In the genomic region with DNA sequence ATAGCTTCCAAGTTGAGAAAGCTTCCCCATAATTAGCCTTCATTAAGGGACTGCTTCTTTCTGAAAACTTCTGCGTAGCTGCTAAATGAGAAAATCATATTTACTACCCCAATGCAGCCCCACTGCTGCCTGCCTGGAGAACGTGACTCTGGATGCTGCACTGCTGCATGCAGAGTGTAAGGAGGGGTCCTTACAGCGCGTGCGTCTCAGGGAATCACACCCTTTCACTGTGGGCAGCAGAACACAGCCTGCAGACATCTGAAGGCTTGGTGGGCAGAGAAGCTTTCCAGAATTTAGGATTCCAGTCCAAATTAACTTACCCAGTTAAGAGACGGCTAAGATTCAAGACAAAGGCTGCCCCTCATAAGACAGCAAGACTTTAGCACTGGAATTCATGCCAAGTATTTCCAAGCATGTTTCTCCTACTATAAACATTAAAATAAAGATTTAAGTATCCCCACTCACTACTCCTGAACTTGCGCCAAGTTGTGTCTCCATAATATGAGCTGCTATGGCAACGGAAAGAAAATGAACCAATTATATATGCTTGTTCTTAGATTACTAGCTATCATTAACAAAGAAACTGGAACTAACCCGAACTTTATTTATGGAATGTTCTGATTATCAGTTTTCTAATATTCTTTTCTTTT, we compare ENCODE assay signal across 8 mouse cellular contexts. TPM values are rescaled to one million over a fixed set of nuclear protein-coding genes. Genes with fewer than 3 reads are reported as not detected.
DNase-seq lines count a peak whose midpoint lies in the region; ATAC-seq and TF ChIP-seq lines count a peak whose summit lies in the region.

No protein-coding gene starts in this region.

- no peak for TF ChIP-seq POLR2A in lung, adult 2 months (IDR thresholded peaks at IDR 0.05; ENCODE audit: borderline replicate concordance, extremely low read depth, low read depth, low read length)

- no peaks in the 10 kb centered on the region for H3K36me3 ChIP-seq in lung, embryonic 14.5 days (ENCODE audit: insufficient read depth)
- no peaks in the 10 kb centered on the region for H3K36me3 ChIP-seq in hindbrain, embryonic 15.5 days
- no peaks in the 10 kb centered on the region for H3K36me3 ChIP-seq in neural tube, embryonic 14.5 days (ENCODE audit: control insufficient read depth, insufficient read depth, low read length)

- TF ChIP-seq CTCF in lung, embryonic 14.5 days (IDR thresholded peaks at IDR 0.05; ENCODE audit: low read depth): no peak
- TF ChIP-seq CTCF in lung, adult 2 months (IDR thresholded peaks at IDR 0.05; ENCODE audit: insufficient read depth, low read length): no peak

- H3K9ac ChIP-seq in lung, embryonic 14.5 days: no peak overlapping the region
- no peak overlapping the region for H3K9ac ChIP-seq in hindbrain, embryonic 15.5 days
- H3K9ac ChIP-seq in neural tube, embryonic 14.5 days (replicated peaks; ENCODE audit: low read depth, low read length): no peak overlapping the region

- no peaks in the 10 kb centered on the region for H3K9me3 ChIP-seq in lung, embryonic 14.5 days (ENCODE audit: low read depth, low read length)
- no peaks in the 10 kb centered on the region for H3K9me3 ChIP-seq in hindbrain, embryonic 15.5 days
- no peaks in the 10 kb centered on the region for H3K9me3 ChIP-seq in neural tube, embryonic 14.5 days (ENCODE audit: control insufficient read depth, low read length)

- H3K4me2 ChIP-seq in lung, embryonic 14.5 days: peak overlapping the region; percentile 50
- H3K4me2 ChIP-seq in hindbrain, embryonic 15.5 days: peak overlapping the region; percentile 10
- no peak overlapping the region for H3K4me2 ChIP-seq in neural tube, embryonic 14.5 days (ENCODE audit: low read depth, low read length)

- 29% methylated on average over 9 of the region's 9 CpGs for WGBS in lung, embryonic 14.5 days
- WGBS in lung, adult 2 months: 35% methylated on average over 9 of the region's 9 CpGs
- 29% methylated on average over 9 of the region's 9 CpGs for WGBS in hindbrain, embryonic 15.5 days
- 36% methylated on average over 9 of the region's 9 CpGs for WGBS in neural tube, embryonic 14.5 days

- H3K4me1 ChIP-seq in lung, embryonic 14.5 days (ENCODE audit: insufficient read depth): peaks cover 12% of the 10 kb centered on the region
- peaks cover 21% of the 10 kb centered on the region for H3K4me1 ChIP-seq in lung, adult 2 months (ENCODE audit: control insufficient read depth, insufficient read depth, low read length)
- H3K4me1 ChIP-seq in hindbrain, embryonic 15.5 days (replicated peaks): peaks cover 58% of the 10 kb centered on the region
- peaks cover 38% of the 10 kb centered on the region for H3K4me1 ChIP-seq in neural tube, embryonic 14.5 days (ENCODE audit: control insufficient read depth, insufficient read depth, low read length)

- H3K27me3 ChIP-seq in lung, embryonic 14.5 days (ENCODE audit: insufficient read depth, low read length): no peaks in the 10 kb centered on the region
- no peaks in the 10 kb centered on the region for H3K27me3 ChIP-seq in hindbrain, embryonic 15.5 days
- H3K27me3 ChIP-seq in neural tube, embryonic 14.5 days (ENCODE audit: control insufficient read depth, insufficient read depth, low read length): no peaks in the 10 kb centered on the region

- no peak for ATAC-seq in cerebellum, adult (ENCODE audit: insufficient number of reproducible peaks, low FRiP score, low TSS enrichment)
- ATAC-seq in lung, embryonic 14.5 days (ENCODE audit: insufficient read depth): peak; percentile 90
- ATAC-seq in hindbrain, embryonic 15.5 days (ENCODE audit: low FRiP score, low read depth): peak; percentile 74; the same call in 1 of the 2 replicates
- peak; percentile 72; the same call in 1 of the 2 replicates for ATAC-seq in neural tube, embryonic 14.5 days (ENCODE audit: low read depth)

- peak; percentile 25 to 31 for DNase-seq in cerebellum, postnatal 10 days
- DNase-seq in lung, embryonic 14.5 days: peak; percentile 96
- DNase-seq in lung, adult 2 months: no peak
- DNase-seq in embryo, embryonic 10.5 days (ENCODE audit: low spot score): no peak
- DNase-seq in thymus, postnatal 10 days (ENCODE audit: low spot score in 2 of 2): no peak

- peak overlapping the region; percentile 90 for H3K27ac ChIP-seq in lung, embryonic 14.5 days (ENCODE audit: low read depth)
- H3K27ac ChIP-seq in hindbrain, embryonic 15.5 days (replicated peaks): 0 out of 2 replicates have a peak overlapping the region, but pooled peaks have one; percentile 12
- H3K27ac ChIP-seq in neural tube, embryonic 14.5 days (ENCODE audit: low read depth, low read length): no peak overlapping the region

- H3K4me3 ChIP-seq in lung, embryonic 14.5 days (ENCODE audit: low read depth, low read length): no peak overlapping the region
- H3K4me3 ChIP-seq in lung, adult 2 months (replicated peaks; ENCODE audit: extremely low read depth, low read depth, low read length): no peak overlapping the region
- H3K4me3 ChIP-seq in hindbrain, embryonic 15.5 days: no peak overlapping the region
- H3K4me3 ChIP-seq in neural tube, embryonic 14.5 days (ENCODE audit: low read depth, low read length): no peak overlapping the region

RNA-seq across cellular contexts. Expression of a gene that starts 7.2 kb away (rescaled TPM):
- 163 and 164 TPM in 2 replicates for polyA plus RNA-seq in lung, embryonic 14.5 days (2014; fragmentation: Nextera tagmentation; extraction: Ambion mirVana)
- 47.9 and 62.0 TPM in 2 replicates for polyA plus RNA-seq in lung, adult 2 months (2012; rRNA removed)
- polyA plus RNA-seq in hindbrain, embryonic 15.5 days (2015; fragmentation: Nextera tagmentation; extraction: Ambion mirVana): 151 and 152 TPM in 2 replicates
- 163 and 165 TPM in 2 replicates for polyA plus RNA-seq in neural tube, embryonic 14.5 days (2014; fragmentation: Nextera tagmentation; extraction: Ambion mirVana)

Comparison
In these comparisons a context has a peak if more than half of its experiments do, and no peak if none do; other contexts are left out.
1. DNase-seq: peak in cerebellum, postnatal 10 days (2 of 2) and lung, embryonic 14.5 days (single experiment); none in lung, adult 2 months (single experiment), embryo, embryonic 10.5 days (single experiment) and thymus, postnatal 10 days (0 of 2).